Mouse (Mus musculus) G1E (cell line): ENCODE measurements at regions not wholly inside any gene's neighbourhood (a gene's known extent, or its start where the extent isn't known, plus 50 kb on each side); places are given as distances from the start of the nearest gene placed in this dataset.

ENCODE experiments used
- CTCF ChIP-seq: IDR thresholded peaks from 2 replicates; pipeline ENCODE4 v1.5.1; 2012; ENCODE audit warnings: low read depth, low read length, inconsistent platforms, mixed read lengths
- GATA1 ChIP-seq: IDR thresholded peaks from 2 replicates; pipeline ENCODE4 v1.6.1; 2012; ENCODE audit warnings: borderline replicate concordance, low read length, inconsistent platforms, mixed read lengths
- GATA2 ChIP-seq: IDR thresholded peaks from 2 replicates; pipeline ENCODE4 v1.6.1; 2012; ENCODE audit warnings: low read depth, low read length, inconsistent platforms, borderline replicate concordance
- TAL1 ChIP-seq: conservative IDR thresholded peaks from 2 replicates; pipeline ENCODE4 v1.6.1; 2012; ENCODE audit warnings: low read depth, low read length, inconsistent platforms, mixed read lengths

DNA sequence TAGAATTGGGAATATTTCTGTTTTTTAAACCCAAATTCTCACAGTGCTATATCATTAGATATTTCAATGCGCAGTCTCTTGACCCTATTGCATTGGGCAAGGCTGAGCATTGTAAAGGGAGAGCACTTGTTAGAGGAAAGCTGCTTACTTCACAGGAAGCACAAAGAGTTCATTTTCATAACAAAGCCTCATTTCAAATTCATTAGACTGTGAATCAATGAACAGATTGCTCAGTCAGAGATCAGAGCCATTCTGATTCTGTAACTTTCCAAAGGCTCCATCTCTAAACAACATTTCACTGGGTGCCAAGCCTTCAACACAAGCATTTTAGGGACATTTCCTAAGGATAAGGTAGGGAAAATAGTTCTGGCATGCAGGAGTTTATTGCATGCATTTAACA lies 257.9 kb downstream of the Kif20b start:
- no peak for TF ChIP-seq CTCF
- TF ChIP-seq GATA1, result no peak
- no peak for TF ChIP-seq GATA2
- TF ChIP-seq TAL1, result no peak
